Mouse (Mus musculus): Measurements from ENCODE around the gene Acp7.

DNA sequence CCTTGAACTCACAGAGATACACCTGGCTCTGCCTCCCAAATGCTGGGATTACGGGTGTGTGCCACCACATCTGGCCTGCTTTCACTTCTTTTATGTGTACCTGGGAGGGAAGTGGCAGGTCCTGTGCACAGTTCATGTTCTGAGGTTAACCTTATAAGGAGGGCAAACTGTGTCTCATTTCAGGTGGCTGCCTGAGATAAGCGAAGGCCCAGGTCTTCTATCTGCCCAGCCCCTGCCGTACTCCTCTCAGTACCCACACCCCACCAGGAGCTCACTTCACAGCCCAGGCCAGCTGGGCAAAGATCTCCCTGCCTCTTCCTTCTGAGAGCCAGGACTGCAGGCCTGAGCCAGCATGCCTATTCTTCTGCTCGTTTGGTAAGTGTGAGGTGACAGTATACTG, 49.4 kb downstream of the Acp7 start:
- TF ChIP-seq CTCF (IDR thresholded peaks at IDR 0.05; ENCODE audit: low read depth) (no peak), EP300 (IDR thresholded peaks at IDR 0.05; ENCODE audit: low read depth) (peak; percentile 77)
